Mouse (Mus musculus) liver, embryonic 14.5 days (tissue): ENCODE results near the gene Chga. TPM values are rescaled to one million over a fixed set of nuclear protein-coding genes. Genes with fewer than 3 reads are reported as not detected.

ENCODE experiments used
- ATAC-seq: fragments of 200-750 bp; cut with Nextera tagmentation; 2 replicates; pipeline ENCODE4 v1.8.0; 2017; ENCODE audit warnings: moderate number of reproducible peaks, mild to moderate bottlenecking, moderate library complexity; ENCODE audit not compliant: insufficient read depth
- DNase-seq, 3 experiments: peaks; one replicate each; pipeline ENCODE4 v3.0.0-alpha.2; 2012 to 2013; ENCODE audit warnings: low read depth in 3 of 3, low spot score in 3 of 3
- H3K27ac ChIP-seq: fragments of 300-500 bp; sonication (generic); 2 replicates; pipeline ENCODE4 v1.5.1; 2014; ENCODE audit warnings: moderate library complexity, mild to moderate bottlenecking, control low read depth, inconsistent platforms
- H3K27me3 ChIP-seq: fragments of 300-500 bp; sonication (generic); 2 replicates; pipeline ENCODE4 v1.6.1; 2014; ENCODE audit warnings: mild to moderate bottlenecking, low read length, moderate library complexity; ENCODE audit not compliant: control insufficient read depth, insufficient read depth
- H3K36me3 ChIP-seq: fragments of 300-500 bp; sonication (generic); replicated peaks from 2 replicates; pipeline ENCODE4 v1.6.1; 2014; ENCODE audit warnings: low read depth; ENCODE audit not compliant: control insufficient read depth, insufficient read depth
- H3K4me1 ChIP-seq, 2 experiments: fragments of 200-500 bp in 1 of 2; fragments of 300-500 bp in 1 of 2; sonication (generic) in 1 of 2; replicated peaks; 2 replicates each; pipeline ENCODE4 v1.6.1; 2012 to 2014; ENCODE audit warnings: antibody characterized with exemption in 1 of 2, inconsistent platforms in 1 of 2, low read length in 1 of 2; ENCODE audit not compliant: control insufficient read depth in 2 of 2, insufficient read depth in 2 of 2
- H3K4me2 ChIP-seq: fragments of 300-500 bp; sonication (generic); 2 replicates; pipeline ENCODE4 v1.6.1; 2014; ENCODE audit warnings: low read depth, mild to moderate bottlenecking, control low read depth, moderate library complexity
- H3K4me3 ChIP-seq, 2 experiments: fragments of 200-500 bp in 1 of 2; fragments of 300-500 bp in 1 of 2; sonication (generic) in 1 of 2; 2 replicates each; pipeline ENCODE4 v1.5.1; 2012 to 2014; ENCODE audit warnings: low read depth in 2 of 2, low read length in 2 of 2, mild to moderate bottlenecking in 2 of 2, control low read depth in 1 of 2, inconsistent platforms in 1 of 2, moderate library complexity in 1 of 2; ENCODE audit not compliant: insufficient read depth in 1 of 2
- H3K9ac ChIP-seq: fragments of 300-500 bp; sonication (generic); replicated peaks from 2 replicates; pipeline ENCODE4 v1.6.1; 2014; ENCODE audit warnings: mild to moderate bottlenecking, control low read depth, moderate library complexity
- H3K9me3 ChIP-seq: fragments of 300-500 bp; sonication (generic); 2 replicates; pipeline ENCODE4 v1.6.1; 2016; ENCODE audit warnings: low read length, mixed read lengths; ENCODE audit not compliant: control insufficient read depth
- CTCF ChIP-seq: IDR thresholded peaks from 2 replicates; pipeline ENCODE4 v1.5.1; 2016; ENCODE audit warnings: antibody characterized with exemption, low read depth, control low read depth
- EP300 ChIP-seq: IDR thresholded peaks from 2 replicates; pipeline ENCODE4 v1.6.1; 2016; ENCODE audit warnings: antibody characterized with exemption, low read depth
- whole genome bisulfite sequencing: fragments of 180-500 bp; shearing (Covaris S2); extraction: QIAGEN DNeasy Blood & Tissue Kit; methylation state at CpG from one replicate; pipeline ENCODE4 v1.1.7; 2014; ENCODE audit not compliant: insufficient replicate concordance; 5-methylcytosine and 5-hydroxymethylcytosine counted together
- polyA plus RNA-seq, 2 experiments: library from polyadenylated mRNA; depleted of rRNA in 1 of 2; stranded (reverse) in 1 of 2; unstranded in 1 of 2; fragments of >200 nt; fragmentation: Nextera tagmentation in 1 of 2; extraction: Ambion mirVana in 1 of 2; gene quantifications; 2 replicates each; pipeline versions ENCODE4 v1.2.1 to v1.2.3; 2012 to 2014

Gene Chga
- polyA plus RNA-seq, 2 experiments = 1.2 to 1.9 TPM

GRCm38 (mm10) chr12:102545122-102545521 is 9.6 kb upstream of the Chga start:
- DNase-seq (no peak), ATAC-seq (no peak)
- H3K9ac ChIP-seq = no peak overlapping the region
- no peak overlapping the region for H3K27ac ChIP-seq
- TF ChIP-seq EP300 = no peak
- no peak for TF ChIP-seq CTCF
- H3K36me3 ChIP-seq = no peaks in the 10 kb centered on the region
- no peaks in the 10 kb centered on the region for H3K4me1 ChIP-seq
- WGBS = 48% methylated on average over 6 of the region's 6 CpGs
- no peaks in the 10 kb centered on the region for H3K27me3 ChIP-seq
- H3K4me3 ChIP-seq = no peak overlapping the region
- no peaks in the 10 kb centered on the region for H3K9me3 ChIP-seq
- no peak overlapping the region for H3K4me2 ChIP-seq

- H3K9me3 ChIP-seq = no peaks in the 10 kb centered on the region
- H3K9ac ChIP-seq = no peak overlapping the region
- no peaks in the 10 kb centered on the region for H3K36me3 ChIP-seq
- no peak overlapping the region for H3K4me3 ChIP-seq
- DNase-seq = peak; percentile 60 to 66 (median 66)
- no peak for TF ChIP-seq EP300
- TF ChIP-seq CTCF = no peak
- ATAC-seq = peak; percentile 52; the same call in 1 of the 2 replicates
- peaks cover 18% of the 10 kb centered on the region for H3K27me3 ChIP-seq
- peak overlapping the region; percentile 11 for H3K4me2 ChIP-seq
- no peak overlapping the region for H3K27ac ChIP-seq
- 5% methylated on average over 11 of the region's 11 CpGs for WGBS
- peaks cover 0 to 3% of the 10 kb centered on the region in 2 experiments; a peak in 1 of 4 replicates for H3K4me1 ChIP-seq
Observed at GRCm38 (mm10) chr12:102550529-102550928, 4.2 kb upstream of the Chga start.

- no peaks in the 10 kb centered on the region for H3K36me3 ChIP-seq
- H3K9me3 ChIP-seq = no peaks in the 10 kb centered on the region
- H3K4me1 ChIP-seq = peaks cover 0 to 3% of the 10 kb centered on the region in 2 experiments; a peak in 1 of 4 replicates
- H3K27me3 ChIP-seq = peaks cover 18% of the 10 kb centered on the region
- no peak overlapping the region for H3K4me3 ChIP-seq
- 18% methylated on average over 3 of the region's 3 CpGs for WGBS
- no peak overlapping the region for H3K27ac ChIP-seq
- no peak for TF ChIP-seq CTCF
- peak; percentile 81 for TF ChIP-seq EP300
- ATAC-seq = peak; percentile 89
- peak; percentile 28 to 37 (median 30) for DNase-seq
- peak overlapping the region; percentile 11 for H3K4me2 ChIP-seq
- no peak overlapping the region for H3K9ac ChIP-seq
Observed at GRCm38 (mm10) chr12:102551186-102551585, 3.6 kb upstream of the Chga start.

- no peak overlapping the region for H3K27ac ChIP-seq
- no peak for TF ChIP-seq CTCF
- no peak for TF ChIP-seq EP300
- no peak overlapping the region for H3K4me3 ChIP-seq
- H3K4me1 ChIP-seq = peaks cover 0 to 3% of the 10 kb centered on the region in 2 experiments; a peak in 1 of 4 replicates
- 54% methylated on average over 6 of the region's 6 CpGs for WGBS
- H3K36me3 ChIP-seq = no peaks in the 10 kb centered on the region
- no peak overlapping the region for H3K9ac ChIP-seq
- H3K9me3 ChIP-seq = no peaks in the 10 kb centered on the region
- ATAC-seq (no peak), DNase-seq (no peak)
- peaks cover 18% of the 10 kb centered on the region for H3K27me3 ChIP-seq
- H3K4me2 ChIP-seq = no peak overlapping the region
Observed at GRCm38 (mm10) chr12:102552001-102552400, 2.8 kb upstream of the Chga start.

- Histone ChIP-seq H3K36me3 (no peaks in the 10 kb centered on the region), H3K4me2 (no peak overlapping the region), H3K27me3 (peaks cover 18% of the 10 kb centered on the region), H3K9me3 (no peaks in the 10 kb centered on the region), H3K27ac (no peak overlapping the region), H3K4me3 (no peak overlapping the region), H3K9ac (no peak overlapping the region), H3K4me1 (peaks cover 0 to 3% of the 10 kb centered on the region in 2 experiments; a peak in 1 of 4 replicates)
- DNase-seq (no peak), ATAC-seq (no peak)
- 53% methylated on average over 14 of the region's 14 CpGs for WGBS
- TF ChIP-seq CTCF = no peak
- no peak for TF ChIP-seq EP300
Observed at GRCm38 (mm10) chr12:102553705-102554275, 979 bp upstream of the Chga start.
